Comparison of ENCODE assay signal across 9 mouse cellular contexts in the genomic region with DNA sequence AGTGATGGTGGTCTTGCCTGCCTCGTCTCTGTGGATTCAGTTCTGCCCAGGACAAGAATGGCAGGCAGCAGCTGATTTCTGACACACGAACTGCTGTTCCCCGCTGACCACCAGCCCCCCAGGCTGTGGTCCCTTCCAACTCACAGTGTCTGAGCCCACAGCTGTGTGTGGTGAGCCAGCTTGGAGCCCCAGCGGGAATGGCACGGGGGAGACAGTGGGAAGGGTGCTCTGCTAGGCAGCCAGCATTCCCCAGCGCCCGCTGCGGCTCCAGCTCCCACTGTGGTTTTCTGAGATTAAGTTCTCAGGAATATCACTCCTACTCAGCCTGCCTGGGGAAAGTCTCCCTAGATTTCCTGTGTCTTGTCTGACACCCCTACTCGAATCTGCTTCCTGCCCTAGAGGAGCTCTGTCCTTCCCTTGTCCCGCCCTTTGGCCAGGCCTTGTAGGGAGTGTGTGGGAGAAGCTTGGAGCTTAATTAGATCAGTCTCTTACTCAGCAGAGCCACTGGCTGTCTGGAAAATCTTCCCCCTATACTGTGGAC. TPM values are rescaled to one million over a fixed set of nuclear protein-coding genes. Genes with fewer than 3 reads are reported as not detected.
A peak's percentile ranks its signal among the peaks of the same experiment; 100 is the strongest.
DNase-seq lines count a peak whose midpoint lies in the region; ATAC-seq and TF ChIP-seq lines count a peak whose summit lies in the region.
"Had no signal": no experiment of that assay in that cellular context is flagged by ENCODE, and none has a peak within 500 bp of the region (broad histone marks: within the 10 kb centered on the region; RNA-seq: fewer than 3 reads in every experiment).

No protein-coding gene starts in this region.

- intact Hi-C loops in gastrocnemius, postnatal 36 days (cut with DNase I) = loop anchor here (5.0 kb wide), 1 partner anchor 120 kb away; no protein-coding TSS in a partner anchor

- peak; percentile 40 for DNase-seq in cerebellum, adult 11-12 months
- no peak for DNase-seq in cerebellum, postnatal 10 days
- peak; percentile 42 to 61 for DNase-seq in gastrocnemius, postnatal 36 days
- DNase-seq in kidney, adult 9 months = peak; percentile 63
- peak; percentile 78 for DNase-seq in lung, postnatal 0 days (ENCODE audit: low spot score)
- no peak for DNase-seq in layer of hippocampus, adult 2 months (ENCODE audit: low spot score in 2 of 2)

- H3K4me1 ChIP-seq in lung, postnatal 0 days (ENCODE audit: insufficient read depth, low read depth, low read length) = peaks cover 16% of the 10 kb centered on the region; the same call in 1 of the 2 replicates
- H3K4me1 ChIP-seq: neural tube, embryonic 13.5 days had no signal

- WGBS in lung, postnatal 0 days = 38% methylated on average over 9 of the region's 10 CpGs

- no peak overlapping the region for H3K9ac ChIP-seq in lung, postnatal 0 days (replicated peaks; ENCODE audit: low read depth)
- H3K9ac ChIP-seq: neural tube, embryonic 13.5 days had no signal

- no peak for TF ChIP-seq EP300 in lung, postnatal 0 days (IDR thresholded peaks at IDR 0.05)

- TF ChIP-seq CTCF in C2C12 (IDR thresholded peaks at IDR 0.05; ENCODE audit: control insufficient read depth, insufficient read depth, insufficient read length) = no peak
- no peak for TF ChIP-seq CTCF in lung, postnatal 0 days (IDR thresholded peaks at IDR 0.05)
- no peak for TF ChIP-seq CTCF in layer of hippocampus, adult 2 months (conservative IDR thresholded peaks at IDR 0.05)

- H3K79me3 ChIP-seq in C2C12 (ENCODE audit: low read depth) = peaks cover 14% of the 10 kb centered on the region

- no peaks in the 10 kb centered on the region for H3K9me3 ChIP-seq in lung, postnatal 0 days (ENCODE audit: low read length)
- H3K9me3 ChIP-seq: neural tube, embryonic 13.5 days had no signal

- ATAC-seq in lung, postnatal 0 days = peak; percentile 14; the same call in 1 of the 2 replicates
- ATAC-seq in erythroblast, adult 5-6 weeks (replicated peaks; ENCODE audit: low FRiP score, poor library complexity, severe bottlenecking) = no peak

- peaks cover 39% of the 10 kb centered on the region for H3K36me3 ChIP-seq in C2C12 (ENCODE audit: control insufficient read depth, insufficient read depth)
- peaks cover under 1% of the 10 kb centered on the region; the same call in 1 of the 2 replicates for H3K36me3 ChIP-seq in lung, postnatal 0 days (ENCODE audit: insufficient read depth, low read length)

- peak overlapping the region; percentile 0 for H3ac ChIP-seq in C2C12 (ENCODE audit: control insufficient read depth, insufficient read length, low read depth)

- no peak overlapping the region for H3K4me2 ChIP-seq in lung, postnatal 0 days (replicated peaks; ENCODE audit: low read depth, low read length)
- H3K4me2 ChIP-seq: neural tube, embryonic 13.5 days had no signal

- H3K4me3 ChIP-seq in C2C12 (ENCODE audit: insufficient read depth, poor library complexity, severe bottlenecking) = no peak overlapping the region
- H3K4me3 ChIP-seq in lung, postnatal 0 days (ENCODE audit: low read depth, low read length) = no peak overlapping the region
- H3K4me3 ChIP-seq in layer of hippocampus, adult 2 months = no peak overlapping the region
- H3K4me3 ChIP-seq: neural tube, embryonic 13.5 days had no signal

- H3K27ac ChIP-seq in lung, postnatal 0 days (ENCODE audit: low read length) = peak overlapping the region; percentile 78
- H3K27ac ChIP-seq in layer of hippocampus, adult 2 months = no peak overlapping the region
- H3K27ac ChIP-seq: neural tube, embryonic 13.5 days had no signal

- H3K27me3 ChIP-seq in C2C12 (ENCODE audit: control insufficient read depth, insufficient read depth, insufficient read length) = no peaks in the 10 kb centered on the region
- no peaks in the 10 kb centered on the region for H3K27me3 ChIP-seq in lung, postnatal 0 days (replicated peaks; ENCODE audit: insufficient read depth, low read length)
- H3K27me3 ChIP-seq: neural tube, embryonic 13.5 days had no signal

- peaks cover 25% of the 10 kb centered on the region for H3K79me2 ChIP-seq in C2C12 (ENCODE audit: control insufficient read depth, insufficient read depth)

TF ChIP-seq in C2C12, 6 proteins besides CTCF, POLR2A, EP300 and RAD21:
- no peak for TF ChIP-seq USF1 (IDR thresholded peaks at IDR 0.05; ENCODE audit: low read depth)
- peak; percentile 96 for TF ChIP-seq MYOD1 (IDR thresholded peaks at IDR 0.05; ENCODE audit: control insufficient read depth, insufficient read length, low read depth)
- TF ChIP-seq MYOG (IDR thresholded peaks at IDR 0.05; ENCODE audit: control insufficient read depth, extremely low read depth, insufficient read length) = no peak
- TF ChIP-seq CEBPB (IDR thresholded peaks at IDR 0.05; ENCODE audit: low read depth) = no peak
- TF ChIP-seq FOSL1 (IDR thresholded peaks at IDR 0.05; ENCODE audit: insufficient read depth, low read length, poor library complexity, severe bottlenecking) = no peak
- TF ChIP-seq MAX (IDR thresholded peaks at IDR 0.05) = no peak

RNA-seq across cellular contexts. Expression of gene Spc24, which starts 7.8 kb away (rescaled TPM):
- 80.1 TPM for polyA plus RNA-seq in C2C12 (2012; fragmentation: generic; extraction: Trizol)
- 1 to 10 TPM in 1 of 2 experiments, under 1 TPM in 1; 0.64 to 1.8 TPM for total RNA-seq in gastrocnemius, postnatal 36 days (2021)
- 13.4 and 15.7 TPM in 2 replicates for polyA plus RNA-seq in lung, postnatal 0 days (2015; fragmentation: Nextera tagmentation; extraction: Ambion mirVana)
- total RNA-seq in layer of hippocampus, adult 2 months (2021) = 1 to 10 TPM; 2.2 to 2.9 TPM
- total RNA-seq in erythroblast, adult 5-6 weeks (2015; ENCODE audit: low replicate concordance) = 28.0 and 63.8 TPM in 2 replicates
- total RNA-seq in erythroblast, adult 5-6 weeks (2017; ENCODE audit: low replicate concordance) = 23.6 and 31.9 TPM in 2 replicates

RNA-seq across cellular contexts. Expression of gene Ldlr, which starts 29.0 kb away (rescaled TPM):
- 58.3 TPM for polyA plus RNA-seq in C2C12 (2012; fragmentation: generic; extraction: Trizol)
- total RNA-seq in gastrocnemius, postnatal 36 days (2021) = 1 to 10 TPM; 2.4 to 3.5 TPM
- polyA plus RNA-seq in lung, postnatal 0 days (2015; fragmentation: Nextera tagmentation; extraction: Ambion mirVana) = 52.2 and 56.8 TPM in 2 replicates
- total RNA-seq in layer of hippocampus, adult 2 months (2021) = 10 to 100 TPM; 12.0 to 16.2 TPM
- total RNA-seq in erythroblast, adult 5-6 weeks (2015; ENCODE audit: low replicate concordance) = 2.5 and 6.9 TPM in 2 replicates
- 3.7 and 5.4 TPM in 2 replicates for total RNA-seq in erythroblast, adult 5-6 weeks (2017; ENCODE audit: low replicate concordance)

RNA-seq across cellular contexts. Expression of gene Kank2, which starts 46.2 kb away (rescaled TPM):
- polyA plus RNA-seq in C2C12 (2012; fragmentation: generic; extraction: Trizol) = 43.3 TPM
- 10 to 100 TPM; 12.7 to 13.3 TPM for total RNA-seq in gastrocnemius, postnatal 36 days (2021)
- 23.3 and 24.0 TPM in 2 replicates for polyA plus RNA-seq in lung, postnatal 0 days (2015; fragmentation: Nextera tagmentation; extraction: Ambion mirVana)
- total RNA-seq in layer of hippocampus, adult 2 months (2021) = 1 to 10 TPM; 7.0 to 8.4 TPM
- 1.2 TPM in 1 of 2 replicates, not detected in the other for total RNA-seq in erythroblast, adult 5-6 weeks (2015; ENCODE audit: low replicate concordance)
- 0.09 TPM in 1 of 2 replicates, not detected in the other for total RNA-seq in erythroblast, adult 5-6 weeks (2017; ENCODE audit: low replicate concordance)

Comparison
In these comparisons a context has a peak if more than half of its experiments do, and no peak if none do; other contexts are left out.
1. DNase-seq: peak in cerebellum, adult 11-12 months (single experiment), gastrocnemius, postnatal 36 days (2 of 2), kidney, adult 9 months (single experiment) and lung, postnatal 0 days (single experiment); none in cerebellum, postnatal 10 days (0 of 2) and layer of hippocampus, adult 2 months (0 of 2).
2. RNA of gene Spc24, which starts 7.8 kb away (total RNA-seq): 23.6 to 63.8 TPM in erythroblast, adult 5-6 weeks; 2.2 to 2.9 TPM in layer of hippocampus, adult 2 months and 0.64 to 1.8 TPM in gastrocnemius, postnatal 36 days; every median in the first group is over 4 times any median in the second.